Mouse (Mus musculus): Measurements from ENCODE around the gene Icmt. TPM values are rescaled to one million over a fixed set of nuclear protein-coding genes. Genes with fewer than 3 reads are reported as not detected.
A peak's percentile ranks its signal among the peaks of the same experiment; 100 is the strongest.

Gene Icmt
- polyA plus RNA-seq, 1 experiment from 2014 or later: 19.8 TPM

- Histone ChIP-seq H3K9ac (ENCODE audit: low read length) (no peak overlapping the region), H3K27ac (ENCODE audit: low read depth, low read length) (no peak overlapping the region; the same call in 1 of the 2 replicates), H3K4me3 (ENCODE audit: low read depth, low read length) (no peak overlapping the region), H3K36me3 (ENCODE audit: control insufficient read depth, insufficient read depth, low read length) (no peaks in the 10 kb centered on the region), H3K27me3 (ENCODE audit: control insufficient read depth, insufficient read depth, low read length) (peaks cover 26% of the 10 kb centered on the region), H3K4me2 (no peak overlapping the region), H3K4me1 (ENCODE audit: control insufficient read depth, insufficient read depth, low read length) (peaks cover 15% of the 10 kb centered on the region), H3K9me3 (ENCODE audit: control insufficient read depth, low read length) (no peaks in the 10 kb centered on the region)
- 31% methylated on average over 9 of the region's 9 CpGs for WGBS
- peak; percentile 1; the same call in 1 of the 2 replicates for ATAC-seq (ENCODE audit: low FRiP score)
- DNase-seq (ENCODE audit: low spot score, missing footprints): peak; percentile 90
These were observed 24.5 kb upstream of the Icmt start for GRCm38 (mm10) chr4:152272449-152273049.

DNA sequence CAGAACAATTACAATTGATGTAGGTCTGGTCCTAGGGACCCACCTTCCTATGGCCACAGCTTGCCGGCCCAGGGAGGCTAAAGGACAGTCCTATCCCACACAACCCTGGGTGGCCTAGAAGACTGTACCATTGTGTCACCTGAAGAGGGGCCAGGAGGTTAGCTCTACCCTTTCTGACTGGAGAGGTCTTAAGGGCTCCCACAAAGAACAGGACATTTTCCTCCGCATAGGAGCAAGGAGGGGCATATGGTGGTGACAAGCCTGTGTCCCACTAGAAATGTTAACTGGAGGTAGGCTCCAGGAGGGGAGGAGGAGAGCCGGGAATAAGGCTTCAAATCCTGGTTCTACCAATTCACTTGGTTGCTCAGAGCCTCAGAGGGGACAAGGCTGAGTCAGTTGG is 23.8 kb upstream of the Icmt start:
- Histone ChIP-seq H3K27me3 (ENCODE audit: control insufficient read depth, insufficient read depth, low read length) (peaks cover 26% of the 10 kb centered on the region), H3K36me3 (ENCODE audit: control insufficient read depth, insufficient read depth, low read length) (no peaks in the 10 kb centered on the region), H3K4me2 (peak overlapping the region; percentile 97; the same call in 1 of the 2 replicates), H3K9ac (ENCODE audit: low read length) (no peak overlapping the region; the same call in 1 of the 2 replicates), H3K4me3 (ENCODE audit: low read depth, low read length) (no peak overlapping the region), H3K9me3 (ENCODE audit: control insufficient read depth, low read length) (no peaks in the 10 kb centered on the region), H3K4me1 (ENCODE audit: control insufficient read depth, insufficient read depth, low read length) (peaks cover 15% of the 10 kb centered on the region), H3K27ac (ENCODE audit: low read depth, low read length) (peak overlapping the region; percentile 55)
- peak; percentile 17; the same call in 1 of the 2 replicates for ATAC-seq (ENCODE audit: low FRiP score)
- 19% methylated on average over 3 of the region's 3 CpGs for WGBS
- DNase-seq (ENCODE audit: low spot score, missing footprints): no peak

- peak; percentile 79 for ATAC-seq (ENCODE audit: low FRiP score)
- peaks cover 15% of the 10 kb centered on the region for H3K4me1 ChIP-seq (ENCODE audit: control insufficient read depth, insufficient read depth, low read length)
- H3K4me2 ChIP-seq: peak within 1 kb of the TSS; percentile 97
- peak within 1 kb of the TSS; percentile 55 for H3K27ac ChIP-seq (ENCODE audit: low read depth, low read length)
- peak; percentile 92 for DNase-seq (ENCODE audit: low spot score, missing footprints)
- no peaks in the 10 kb centered on the region for H3K9me3 ChIP-seq (ENCODE audit: control insufficient read depth, low read length)
- H3K4me3 ChIP-seq (ENCODE audit: low read depth, low read length): peak within 1 kb of the TSS; percentile 54
- no peaks in the 10 kb centered on the region for H3K36me3 ChIP-seq (ENCODE audit: control insufficient read depth, insufficient read depth, low read length)
- peaks cover 26% of the 10 kb centered on the region for H3K27me3 ChIP-seq (ENCODE audit: control insufficient read depth, insufficient read depth, low read length)
- WGBS: 0% methylated on average over 25 of the region's 48 CpGs
- H3K9ac ChIP-seq (ENCODE audit: low read length): peak within 1 kb of the TSS; percentile 76
These were observed 23.3 kb upstream of the Icmt start, which contains the start of gene Gpr153 for GRCm38 (mm10) chr4:152273621-152274236. Gene Gpr153, plus strand, starts transcription at chr4:152274232.

DNA sequence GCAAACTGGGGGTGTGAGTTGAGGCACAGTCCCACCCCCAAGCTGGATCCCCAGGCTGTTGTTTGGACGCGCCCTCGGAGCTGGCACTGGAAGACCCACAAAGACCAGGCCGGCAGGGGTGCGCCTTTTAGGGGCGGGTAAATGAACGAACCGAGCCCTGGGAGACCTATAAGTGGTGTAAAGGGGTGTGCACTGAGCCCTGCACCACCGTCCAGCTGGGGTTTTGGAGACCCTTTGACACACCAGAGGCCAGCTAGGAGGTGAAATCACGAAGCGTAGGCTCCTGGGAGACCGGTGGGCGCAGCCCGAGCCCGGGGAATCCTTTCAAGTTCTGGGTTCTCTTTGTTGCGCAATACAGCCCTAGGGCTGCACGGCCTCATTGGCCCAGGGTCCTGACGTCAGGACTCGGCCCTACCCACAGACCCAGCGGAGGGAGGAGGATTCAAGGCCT is 22.3 kb upstream of the Icmt start:
- Histone ChIP-seq H3K27ac (ENCODE audit: low read depth, low read length) (0 out of 2 replicates have a peak overlapping the region, but pooled peaks have one; percentile 11), H3K4me3 (ENCODE audit: low read depth, low read length) (peak overlapping the region; percentile 54), H3K4me1 (ENCODE audit: control insufficient read depth, insufficient read depth, low read length) (peaks cover 15% of the 10 kb centered on the region), H3K9ac (ENCODE audit: low read length) (peak overlapping the region; percentile 76), H3K27me3 (ENCODE audit: control insufficient read depth, insufficient read depth, low read length) (peaks cover 26% of the 10 kb centered on the region), H3K9me3 (ENCODE audit: control insufficient read depth, low read length) (no peaks in the 10 kb centered on the region), H3K36me3 (ENCODE audit: control insufficient read depth, insufficient read depth, low read length) (no peaks in the 10 kb centered on the region), H3K4me2 (peak overlapping the region; percentile 97)
- ATAC-seq (ENCODE audit: low FRiP score): peak; percentile 56; the same call in 1 of the 2 replicates
- WGBS: 1% methylated on average over 20 of the region's 20 CpGs
- DNase-seq (ENCODE audit: low spot score, missing footprints): peak; percentile 95

DNA sequence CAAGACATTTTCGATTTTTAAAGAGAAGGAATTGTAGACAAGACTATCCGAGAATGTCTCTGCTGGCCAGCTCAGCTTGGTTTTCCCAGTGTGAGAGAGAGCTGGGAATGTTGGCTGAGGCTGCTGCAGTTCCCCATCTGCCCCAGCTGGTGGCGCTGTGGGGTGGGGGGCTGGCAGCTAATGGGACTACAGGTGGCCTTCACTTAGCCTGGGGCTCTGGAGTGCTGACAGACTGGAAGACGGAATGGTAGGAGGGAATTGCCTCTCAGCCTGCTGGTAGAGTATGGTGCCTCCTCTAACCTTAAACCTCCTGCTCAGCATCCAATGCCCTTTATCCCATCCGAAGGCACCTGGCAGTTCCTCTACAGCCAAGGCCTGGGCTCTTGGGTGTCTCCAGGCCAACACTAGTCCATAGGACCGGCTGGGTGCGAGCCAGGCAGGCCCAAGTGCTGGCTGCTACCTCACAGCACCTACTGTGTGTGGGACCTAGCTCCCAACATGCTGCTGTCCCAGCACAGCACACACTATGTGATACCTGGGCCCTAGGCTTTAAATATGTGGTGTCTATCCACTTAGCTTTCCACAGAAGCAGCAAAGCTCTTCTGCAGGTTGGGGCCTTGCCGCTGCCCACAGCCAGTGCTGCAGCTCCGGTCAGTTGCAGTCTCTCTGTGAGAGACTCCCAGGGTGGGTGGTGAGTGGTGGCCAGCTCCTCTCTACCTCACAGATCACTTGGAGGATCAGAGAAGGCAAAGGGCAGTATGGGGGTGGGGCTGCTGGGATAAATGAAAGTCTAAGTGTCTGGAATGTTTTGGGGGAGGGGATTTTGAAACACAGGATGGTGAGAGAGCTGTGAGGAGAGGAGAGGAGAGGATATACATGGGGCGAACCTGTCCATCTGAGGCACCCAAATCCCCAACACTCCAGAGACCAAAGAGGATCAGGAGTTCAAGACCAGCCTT is 20.4 kb upstream of the Icmt start:
- Histone ChIP-seq H3K9me3 (ENCODE audit: control insufficient read depth, low read length) (no peaks in the 10 kb centered on the region), H3K27me3 (ENCODE audit: control insufficient read depth, insufficient read depth, low read length) (peaks cover 43% of the 10 kb centered on the region), H3K4me3 (ENCODE audit: low read depth, low read length) (no peak overlapping the region), H3K27ac (ENCODE audit: low read depth, low read length) (no peak overlapping the region), H3K4me2 (no peak overlapping the region), H3K9ac (ENCODE audit: low read length) (no peak overlapping the region), H3K36me3 (ENCODE audit: control insufficient read depth, insufficient read depth, low read length) (no peaks in the 10 kb centered on the region), H3K4me1 (ENCODE audit: control insufficient read depth, insufficient read depth, low read length) (peaks cover 15% of the 10 kb centered on the region)
- 52% methylated on average over 10 of the region's 10 CpGs for WGBS
- ATAC-seq (ENCODE audit: low FRiP score) (no peak), DNase-seq (ENCODE audit: low spot score, missing footprints) (peak; percentile 86)

DNA sequence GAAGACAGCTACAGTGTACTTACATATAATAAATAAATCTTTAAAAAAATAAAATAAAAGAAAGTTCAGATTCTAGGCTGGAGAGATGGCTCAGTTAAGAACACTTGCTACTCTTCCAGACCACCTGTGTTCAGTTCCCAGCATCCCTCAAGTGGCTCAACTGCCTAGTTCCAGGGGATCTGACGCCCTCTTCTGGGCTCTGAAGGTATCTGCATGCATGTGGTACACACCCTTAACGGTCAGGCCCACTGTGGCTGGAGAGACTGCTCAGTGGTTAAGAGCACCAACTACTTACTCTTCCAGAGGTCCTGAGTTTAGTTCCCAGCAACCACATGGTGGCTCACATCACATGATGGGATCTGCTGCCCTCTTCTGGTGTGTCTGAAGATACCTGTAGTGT is 19.1 kb upstream of the Icmt start:
- H3K9me3 ChIP-seq (ENCODE audit: control insufficient read depth, low read length): no peaks in the 10 kb centered on the region
- no peak for ATAC-seq (ENCODE audit: low FRiP score)
- no peaks in the 10 kb centered on the region for H3K36me3 ChIP-seq (ENCODE audit: control insufficient read depth, insufficient read depth, low read length)
- H3K4me1 ChIP-seq (ENCODE audit: control insufficient read depth, insufficient read depth, low read length): peaks cover 18% of the 10 kb centered on the region
- H3K4me3 ChIP-seq (ENCODE audit: low read depth, low read length): no peak overlapping the region
- no peak for DNase-seq (ENCODE audit: low spot score, missing footprints)
- no peak overlapping the region for H3K27ac ChIP-seq (ENCODE audit: low read depth, low read length)
- no peak overlapping the region for H3K4me2 ChIP-seq
- H3K27me3 ChIP-seq (ENCODE audit: control insufficient read depth, insufficient read depth, low read length): peaks cover 55% of the 10 kb centered on the region
- no peak overlapping the region for H3K9ac ChIP-seq (ENCODE audit: low read length)
- 69% methylated on average over 2 of the region's 2 CpGs for WGBS

GRCm38 (mm10) chr4:152278986-152279385 is 18.0 kb upstream of the Icmt start:
- Histone ChIP-seq H3K4me1 (ENCODE audit: control insufficient read depth, insufficient read depth, low read length) (peaks cover 18% of the 10 kb centered on the region), H3K9me3 (ENCODE audit: control insufficient read depth, low read length) (no peaks in the 10 kb centered on the region), H3K9ac (ENCODE audit: low read length) (no peak overlapping the region)

GRCm38 (mm10) chr4:152281601-152282000 is 15.4 kb upstream of the Icmt start:
- Histone ChIP-seq H3K27ac (ENCODE audit: low read depth, low read length) (no peak overlapping the region), H3K9me3 (ENCODE audit: control insufficient read depth, low read length) (no peaks in the 10 kb centered on the region), H3K9ac (ENCODE audit: low read length) (no peak overlapping the region), H3K4me2 (no peak overlapping the region), H3K4me3 (ENCODE audit: low read depth, low read length) (no peak overlapping the region), H3K27me3 (ENCODE audit: control insufficient read depth, insufficient read depth, low read length) (peaks cover 68% of the 10 kb centered on the region), H3K4me1 (ENCODE audit: control insufficient read depth, insufficient read depth, low read length) (peaks cover 16% of the 10 kb centered on the region), H3K36me3 (ENCODE audit: control insufficient read depth, insufficient read depth, low read length) (no peaks in the 10 kb centered on the region)
- 63% methylated on average over 15 of the region's 15 CpGs for WGBS
- ATAC-seq (ENCODE audit: low FRiP score) (no peak), DNase-seq (ENCODE audit: low spot score, missing footprints) (no peak)

More at GRCm38 (mm10) chr4:152278986-152279385, 18.0 kb upstream of the Icmt start:
- Histone ChIP-seq H3K4me2 (no peak overlapping the region), H3K27me3 (ENCODE audit: control insufficient read depth, insufficient read depth, low read length) (peaks cover 60% of the 10 kb centered on the region), H3K4me3 (ENCODE audit: low read depth, low read length) (no peak overlapping the region), H3K36me3 (ENCODE audit: control insufficient read depth, insufficient read depth, low read length) (no peaks in the 10 kb centered on the region), H3K27ac (ENCODE audit: low read depth, low read length) (no peak overlapping the region)
- ATAC-seq (ENCODE audit: low FRiP score) (no peak), DNase-seq (ENCODE audit: low spot score, missing footprints) (no peak)
- 89% methylated on average over 23 of the region's 23 CpGs for WGBS
